Mouse (Mus musculus) lung, adult 2 months (tissue): ENCODE data around the gene Mipep.

ENCODE experiments used
- CTCF ChIP-seq: fragments of 200-500 bp; IDR thresholded peaks from 2 replicates; pipeline ENCODE4 v1.5.1; 2011; ENCODE audit warnings: mild to moderate bottlenecking, low read length, control low read depth; ENCODE audit not compliant: insufficient read depth
- POLR2A ChIP-seq: fragments of 200-500 bp; IDR thresholded peaks from 2 replicates; pipeline ENCODE4 v1.6.1; 2011; ENCODE audit warnings: low read depth, mild to moderate bottlenecking, control low read depth, low read length, borderline replicate concordance; ENCODE audit errors: extremely low read depth

- no peak for TF ChIP-seq POLR2A
- no peak for TF ChIP-seq CTCF
These were observed 16.5 kb upstream of the Mipep start, which contains the start of gene C1qtnf9 for GRCm38 (mm10) chr14:60767884-60768283.
